Mouse (Mus musculus): ENCODE measurements around the gene Jtb.

DNA sequence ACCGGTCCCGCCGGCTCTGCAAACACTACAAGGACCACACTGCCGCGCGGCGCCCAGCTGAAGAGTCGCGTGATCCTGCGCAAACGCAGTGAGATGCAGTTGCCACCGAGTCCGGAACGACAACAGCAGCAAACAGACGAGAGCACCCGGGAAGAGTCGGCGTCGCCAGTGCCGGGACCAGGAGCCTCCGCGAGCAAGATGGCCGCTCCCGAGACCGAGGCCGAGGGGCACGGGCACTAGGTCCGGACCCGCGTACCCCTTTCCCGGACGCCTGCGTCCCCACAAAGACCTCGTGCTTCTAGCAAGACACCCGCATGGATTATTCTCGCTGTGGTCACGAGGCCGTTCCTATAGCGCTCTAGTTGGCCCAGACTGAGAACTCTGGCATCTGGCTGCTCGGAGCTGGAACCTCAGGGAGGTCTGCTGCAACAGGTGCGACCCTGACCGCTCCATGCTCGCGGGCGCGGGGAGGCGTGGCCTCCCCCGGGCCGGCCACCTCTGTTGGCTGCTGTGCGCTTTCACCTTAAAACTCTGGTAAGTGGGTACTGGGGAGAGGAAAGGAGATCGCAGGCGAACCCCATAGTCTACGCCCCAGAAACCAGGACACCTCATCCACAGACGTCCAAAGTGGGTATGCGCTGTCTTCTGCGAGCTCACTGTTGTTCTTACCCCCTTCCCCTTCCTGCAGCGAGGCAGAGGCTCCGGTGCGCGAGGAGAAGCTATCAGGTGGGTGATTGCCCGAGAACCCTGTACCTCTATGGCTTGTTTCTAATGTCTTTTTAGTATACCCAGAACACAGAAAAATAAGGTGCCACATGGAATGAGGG is at the start of gene Jtb:
- TF ChIP-seq CTCF (IDR thresholded peaks at IDR 0.05; ENCODE audit: control insufficient read depth, insufficient read depth, low read length) (no peak; the same call in 1 of the 2 replicates), POLR2A (IDR thresholded peaks at IDR 0.05; ENCODE audit: borderline replicate concordance, control insufficient read depth, low read depth, low read length) (peak; percentile 91)
